Mouse (Mus musculus): ENCODE data around the gene Neo1. TPM values are rescaled to one million over a fixed set of nuclear protein-coding genes. Genes with fewer than 3 reads are reported as not detected.
A peak's percentile ranks its signal among the peaks of the same experiment; 100 is the strongest.
"Not testable (repeated sequence)": the region's sequence is repeated elsewhere in the genome, so short reads cannot be mapped to it uniquely, and the experiment has no call there.

Neo1 gene
- polyA plus RNA-seq, 1 experiment from 2014 or later = 37.6 TPM

DNA sequence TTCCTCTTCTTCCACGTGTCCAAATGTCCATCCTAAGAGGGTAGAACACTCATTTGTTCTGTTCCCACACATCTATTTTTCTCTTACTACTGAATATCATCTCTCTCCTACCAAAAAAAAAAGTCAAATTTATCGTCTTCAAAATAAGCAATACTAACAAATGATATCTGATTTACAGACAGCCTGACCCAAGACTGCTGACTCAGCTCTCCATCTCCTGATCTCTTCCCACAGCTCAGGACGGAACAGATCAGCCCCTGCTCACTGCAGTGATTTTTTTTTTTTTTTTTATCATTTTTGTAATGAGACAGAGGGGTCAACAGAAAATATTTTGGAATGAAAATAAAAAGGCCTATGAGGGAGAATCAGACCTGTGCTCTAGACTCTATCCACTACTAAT lies 2.7 kb downstream of the Neo1 start:
- H3K36me3 ChIP-seq (ENCODE audit: control insufficient read depth, insufficient read depth, low read length) = 0 out of 2 replicates have a peak, but pooled peaks cover 2% of the 10 kb centered on the region

DNA sequence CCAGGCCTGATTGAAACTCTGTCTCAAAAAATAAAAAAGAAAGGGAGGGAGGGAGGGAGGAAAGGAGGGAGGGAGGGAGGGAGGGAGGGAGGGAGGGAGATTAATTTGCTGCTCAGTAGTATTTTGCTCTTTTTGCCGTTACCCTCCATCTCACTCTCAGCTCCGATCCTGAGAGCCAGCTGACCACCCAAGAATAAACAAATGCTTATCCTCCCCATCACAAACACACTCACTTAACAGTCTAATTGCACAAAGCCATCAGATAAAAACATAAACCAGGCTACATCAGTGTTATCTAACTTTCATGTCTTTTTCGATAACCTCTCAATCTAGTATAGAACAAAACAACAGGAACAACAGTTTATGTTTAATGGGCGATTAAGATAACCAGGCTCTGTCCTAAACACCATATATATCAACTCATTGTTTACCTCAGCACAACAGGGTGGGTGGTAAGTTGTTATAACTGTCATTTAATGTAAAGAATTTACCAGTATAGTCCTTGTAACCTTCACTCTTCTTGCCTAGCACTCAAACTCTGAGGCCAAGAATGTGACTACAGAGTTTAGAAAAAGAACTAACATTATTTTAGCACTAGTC lies 11.9 kb downstream of the Neo1 start:
- no peak overlapping the region for H3K9ac ChIP-seq (ENCODE audit: low read length)
- WGBS = 32% methylated on average over 4 of the region's 4 CpGs
- H3K27ac ChIP-seq (ENCODE audit: low read depth) = no peak overlapping the region
- 0 out of 2 replicates have a peak, but pooled peaks cover 2% of the 10 kb centered on the region for H3K36me3 ChIP-seq (ENCODE audit: control insufficient read depth, insufficient read depth, low read length)
- no peak for ATAC-seq (replicated peaks; ENCODE audit: low FRiP score, low TSS enrichment, low read depth)
- peaks cover 2% of the 10 kb centered on the region; the same call in 1 of the 2 replicates for H3K9me3 ChIP-seq (ENCODE audit: control insufficient read depth, low read length)
- DNase-seq (ENCODE audit: low spot score) = no peak
- H3K4me1 ChIP-seq (replicated peaks; ENCODE audit: control insufficient read depth, insufficient read depth, low read length) = no peaks in the 10 kb centered on the region; the same call in 1 of the 2 replicates
- H3K4me2 ChIP-seq (ENCODE audit: low read length) = no peak overlapping the region
- no peak overlapping the region for H3K4me3 ChIP-seq (ENCODE audit: low read depth, low read length)
- no peaks in the 10 kb centered on the region for H3K27me3 ChIP-seq (replicated peaks; ENCODE audit: control insufficient read depth, insufficient read depth, low read length)

More for the DNA sequence above, 2.7 kb downstream of the Neo1 start:
- Histone ChIP-seq H3K4me3 (ENCODE audit: low read depth, low read length) (no peak overlapping the region), H3K27me3 (replicated peaks; ENCODE audit: control insufficient read depth, insufficient read depth, low read length) (no peaks in the 10 kb centered on the region), H3K9ac (ENCODE audit: low read length) (no peak overlapping the region), H3K4me1 (replicated peaks; ENCODE audit: control insufficient read depth, insufficient read depth, low read length) (peaks cover 19% of the 10 kb centered on the region), H3K9me3 (ENCODE audit: control insufficient read depth, low read length) (peaks cover 2% of the 10 kb centered on the region; the same call in 1 of the 2 replicates), H3K27ac (ENCODE audit: low read depth) (no peak overlapping the region), H3K4me2 (ENCODE audit: low read length) (peak overlapping the region; percentile 86; the same call in 1 of the 2 replicates)
- 44% methylated on average over 3 of the region's 3 CpGs for WGBS
- ATAC-seq (replicated peaks; ENCODE audit: low FRiP score, low TSS enrichment, low read depth) (no peak), DNase-seq (ENCODE audit: low spot score) (no peak)

DNA sequence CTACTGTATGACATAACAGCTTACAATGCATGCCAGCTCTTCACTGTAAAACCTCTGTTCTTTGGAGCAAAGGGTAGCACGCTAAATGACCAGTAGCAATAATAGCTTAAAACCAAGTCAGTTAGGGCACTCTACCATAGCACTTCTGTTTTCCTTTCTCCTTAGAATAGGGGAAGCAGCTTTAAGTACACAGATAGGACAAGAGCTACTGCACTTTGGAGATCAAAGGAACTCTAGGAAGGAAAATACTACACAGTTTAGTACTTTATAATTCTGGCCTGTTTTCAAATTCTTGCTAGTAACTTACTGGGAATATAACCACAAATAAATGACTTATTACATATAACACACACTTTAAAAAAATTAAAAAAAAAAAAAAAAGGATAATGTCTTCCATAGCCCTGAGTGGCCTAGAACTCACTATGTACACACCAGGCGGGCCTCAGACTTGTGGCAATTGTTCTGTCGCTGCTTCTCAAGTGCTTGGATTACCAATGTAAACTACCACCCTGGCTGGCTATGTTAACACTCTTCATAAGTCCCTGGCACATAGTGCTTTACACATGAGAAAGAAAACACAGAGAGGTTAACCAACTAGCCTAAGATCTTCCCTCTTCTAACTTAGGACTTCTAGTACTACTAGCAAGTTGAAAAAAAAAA lies 20.1 kb downstream of the Neo1 start:
- peaks cover 3% of the 10 kb centered on the region; the same call in 1 of the 2 replicates for H3K4me1 ChIP-seq (replicated peaks; ENCODE audit: control insufficient read depth, insufficient read depth, low read length)
- H3K27ac ChIP-seq (ENCODE audit: low read depth) = no peak overlapping the region
- H3K36me3 ChIP-seq (ENCODE audit: control insufficient read depth, insufficient read depth, low read length) = no peaks in the 10 kb centered on the region
- H3K9ac ChIP-seq (ENCODE audit: low read length) = no peak overlapping the region
- no peaks in the 10 kb centered on the region for H3K27me3 ChIP-seq (replicated peaks; ENCODE audit: control insufficient read depth, insufficient read depth, low read length)
- no peak overlapping the region for H3K4me3 ChIP-seq (ENCODE audit: low read depth, low read length)
- WGBS = 72% methylated on average over 3 of the region's 3 CpGs
- no peak for ATAC-seq (replicated peaks; ENCODE audit: low FRiP score, low TSS enrichment, low read depth)
- no peak overlapping the region for H3K4me2 ChIP-seq (ENCODE audit: low read length)
- no peak for DNase-seq (ENCODE audit: low spot score)
- no peaks in the 10 kb centered on the region for H3K9me3 ChIP-seq (ENCODE audit: control insufficient read depth, low read length)

DNA sequence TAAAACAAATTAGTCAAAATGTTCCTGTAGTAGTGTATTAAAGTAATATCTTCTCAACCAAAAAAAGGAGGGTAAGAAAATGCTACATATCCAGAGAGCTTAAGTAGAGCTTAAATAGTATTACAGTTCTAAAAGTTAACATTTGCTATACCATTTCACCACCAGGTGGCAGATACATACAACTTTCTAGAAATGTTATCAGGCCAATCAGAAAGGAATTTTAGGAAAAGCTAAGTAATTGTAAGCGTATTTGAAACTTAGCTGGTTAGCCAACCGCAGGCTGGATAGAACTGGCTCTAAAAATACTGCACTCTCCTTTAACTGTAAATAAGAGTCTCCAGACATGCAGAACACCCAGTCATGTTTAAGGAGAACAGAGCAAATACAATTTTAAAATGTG lies 22.9 kb downstream of the Neo1 start:
- no peak overlapping the region for H3K9ac ChIP-seq (ENCODE audit: low read length)
- WGBS = 3% methylated on average over 2 of the region's 2 CpGs
- no peaks in the 10 kb centered on the region for H3K27me3 ChIP-seq (replicated peaks; ENCODE audit: control insufficient read depth, insufficient read depth, low read length)
- no peak overlapping the region for H3K4me2 ChIP-seq (ENCODE audit: low read length)
- peaks cover 3% of the 10 kb centered on the region; the same call in 1 of the 2 replicates for H3K4me1 ChIP-seq (replicated peaks; ENCODE audit: control insufficient read depth, insufficient read depth, low read length)
- no peaks in the 10 kb centered on the region for H3K9me3 ChIP-seq (ENCODE audit: control insufficient read depth, low read length)
- no peak overlapping the region for H3K4me3 ChIP-seq (ENCODE audit: low read depth, low read length)
- DNase-seq (ENCODE audit: low spot score) = no peak
- no peak for ATAC-seq (replicated peaks; ENCODE audit: low FRiP score, low TSS enrichment, low read depth)
- H3K36me3 ChIP-seq (ENCODE audit: control insufficient read depth, insufficient read depth, low read length) = no peaks in the 10 kb centered on the region
- H3K27ac ChIP-seq (ENCODE audit: low read depth) = no peak overlapping the region

DNA sequence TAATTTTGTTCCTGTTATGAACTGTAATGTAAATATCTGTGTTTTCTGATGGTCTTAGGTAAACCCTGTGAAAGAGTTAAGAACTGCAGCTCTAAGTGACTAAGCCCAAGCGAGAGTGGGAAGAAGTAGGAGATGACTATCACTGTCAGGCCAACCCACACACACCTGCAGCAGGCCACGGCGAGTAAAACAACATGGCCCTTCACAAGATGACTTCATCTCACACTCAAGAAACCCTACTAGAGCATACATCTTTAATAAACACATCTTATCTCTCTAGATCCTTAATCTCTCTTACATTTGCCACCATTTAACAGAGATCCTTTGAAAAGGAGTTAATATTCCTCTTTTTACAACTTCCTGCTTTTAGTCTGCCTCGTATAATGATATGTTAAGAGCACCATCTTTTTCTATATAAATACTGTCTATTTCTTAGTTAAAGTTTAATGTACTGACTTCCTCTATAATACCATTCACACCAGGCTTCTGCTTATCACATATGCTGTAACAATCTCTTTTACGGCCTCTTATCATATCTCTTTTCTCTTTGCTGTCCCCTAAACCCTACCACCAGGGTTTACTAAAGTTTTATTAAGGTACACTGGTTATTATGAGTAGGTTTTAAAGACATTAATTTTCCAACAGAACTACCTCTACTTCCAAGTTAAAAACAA lies 46.8 kb downstream of the Neo1 start:
- no peaks in the 10 kb centered on the region for H3K27me3 ChIP-seq (replicated peaks; ENCODE audit: control insufficient read depth, insufficient read depth, low read length)
- no peak overlapping the region for H3K4me3 ChIP-seq (ENCODE audit: low read depth, low read length)
- DNase-seq (ENCODE audit: low spot score) (no peak), ATAC-seq (replicated peaks; ENCODE audit: low FRiP score, low TSS enrichment, low read depth) (peak; percentile 66; the same call in 1 of the 2 replicates)
- no peak overlapping the region for H3K4me2 ChIP-seq (ENCODE audit: low read length)
- no peaks in the 10 kb centered on the region for H3K4me1 ChIP-seq (replicated peaks; ENCODE audit: control insufficient read depth, insufficient read depth, low read length)
- no peak overlapping the region for H3K9ac ChIP-seq (ENCODE audit: low read length)
- H3K36me3 ChIP-seq (ENCODE audit: control insufficient read depth, insufficient read depth, low read length) = peaks cover 19% of the 10 kb centered on the region
- H3K9me3 ChIP-seq (ENCODE audit: control insufficient read depth, low read length) = no peaks in the 10 kb centered on the region
- no peak overlapping the region for H3K27ac ChIP-seq (ENCODE audit: low read depth)
- WGBS = 64% methylated on average over 5 of the region's 5 CpGs

DNA sequence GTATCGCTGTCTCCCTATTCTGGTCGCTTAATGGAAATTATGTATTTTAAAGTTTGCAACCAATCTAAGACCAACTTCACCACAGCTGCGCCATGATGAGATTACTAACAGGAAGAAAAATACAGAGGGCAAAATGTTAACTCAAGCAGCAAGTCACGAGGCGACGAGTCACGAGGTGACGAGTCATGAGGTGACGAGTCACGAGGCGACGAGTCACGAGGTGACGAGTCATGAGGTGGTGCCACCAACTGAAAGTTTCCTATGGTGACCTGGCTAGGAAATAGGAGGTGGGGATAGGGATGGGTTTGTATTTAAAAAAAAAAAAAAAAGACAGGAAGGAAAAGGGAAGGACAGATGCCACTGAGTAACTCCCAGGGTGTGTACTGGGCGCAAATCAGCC lies 57.2 kb downstream of the Neo1 start:
- 93% methylated on average over 15 of the region's 15 CpGs for WGBS
- no peak for ATAC-seq (replicated peaks; ENCODE audit: low FRiP score, low TSS enrichment, low read depth)

DNA sequence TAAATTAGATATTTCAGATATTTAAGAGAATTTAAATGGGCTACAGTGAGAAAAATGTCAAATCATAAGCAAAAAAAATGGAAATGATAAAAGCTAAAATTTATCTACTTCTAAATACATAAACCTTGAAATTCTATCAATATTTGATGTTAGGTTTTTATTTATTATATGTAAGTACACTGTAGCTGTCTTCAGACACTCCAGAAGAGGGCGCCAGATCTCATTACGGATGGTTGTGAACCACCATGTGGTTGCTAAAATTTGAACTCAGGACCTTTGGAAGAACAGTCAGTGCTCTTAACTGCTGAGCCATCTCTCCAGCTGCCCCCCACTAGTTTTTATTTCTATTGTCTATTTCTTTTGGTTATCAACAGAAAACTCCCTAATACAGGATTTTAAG lies 65.1 kb downstream of the Neo1 start:
- H3K4me3 ChIP-seq (ENCODE audit: low read depth, low read length); H3K9ac ChIP-seq (ENCODE audit: low read length); H3K36me3 ChIP-seq (ENCODE audit: control insufficient read depth, insufficient read depth, low read length); H3K27ac ChIP-seq (ENCODE audit: low read depth); H3K9me3 ChIP-seq (ENCODE audit: control insufficient read depth, low read length); DNase-seq (ENCODE audit: low spot score); H3K27me3 ChIP-seq (replicated peaks; ENCODE audit: control insufficient read depth, insufficient read depth, low read length); H3K4me2 ChIP-seq (ENCODE audit: low read length); H3K4me1 ChIP-seq (replicated peaks; ENCODE audit: control insufficient read depth, insufficient read depth, low read length); ATAC-seq (replicated peaks; ENCODE audit: low FRiP score, low TSS enrichment, low read depth): not testable (repeated sequence)
- WGBS = 74% methylated on average over 2 of the region's 2 CpGs

More for the DNA sequence above, 57.2 kb downstream of the Neo1 start:
- Histone ChIP-seq H3K36me3 (ENCODE audit: control insufficient read depth, insufficient read depth, low read length) (peaks cover 28% of the 10 kb centered on the region), H3K4me3 (ENCODE audit: low read depth, low read length) (no peak overlapping the region), H3K27ac (ENCODE audit: low read depth) (no peak overlapping the region), H3K9me3 (ENCODE audit: control insufficient read depth, low read length) (no peaks in the 10 kb centered on the region), H3K4me2 (ENCODE audit: low read length) (no peak overlapping the region), H3K27me3 (replicated peaks; ENCODE audit: control insufficient read depth, insufficient read depth, low read length) (no peaks in the 10 kb centered on the region), H3K4me1 (replicated peaks; ENCODE audit: control insufficient read depth, insufficient read depth, low read length) (no peaks in the 10 kb centered on the region), H3K9ac (ENCODE audit: low read length) (no peak overlapping the region)
- DNase-seq (ENCODE audit: low spot score) = no peak

DNA sequence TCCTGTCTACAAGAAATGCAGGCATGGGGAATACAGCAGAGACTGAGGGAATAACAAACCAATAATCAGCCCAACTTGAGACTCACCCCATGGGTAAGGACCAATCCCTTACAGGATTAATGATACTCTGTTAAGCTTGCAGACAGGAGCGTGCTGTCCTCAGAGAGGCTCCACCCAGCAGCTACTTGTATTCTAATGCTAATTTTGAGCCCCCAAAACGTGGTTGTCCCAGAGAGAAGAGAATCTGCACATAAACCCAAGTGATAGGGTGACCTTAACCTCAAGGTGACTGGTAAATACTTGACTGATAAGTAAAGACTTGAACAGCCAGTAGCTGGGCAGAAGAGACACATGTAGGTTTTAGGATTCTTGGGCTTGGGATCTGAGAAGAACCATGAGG lies 68.9 kb downstream of the Neo1 start:
- Histone ChIP-seq H3K9ac (ENCODE audit: low read length) (no peak overlapping the region), H3K36me3 (ENCODE audit: control insufficient read depth, insufficient read depth, low read length) (peaks cover 8% of the 10 kb centered on the region; the same call in 1 of the 2 replicates), H3K27me3 (replicated peaks; ENCODE audit: control insufficient read depth, insufficient read depth, low read length) (no peaks in the 10 kb centered on the region), H3K9me3 (ENCODE audit: control insufficient read depth, low read length) (no peaks in the 10 kb centered on the region), H3K4me1 (replicated peaks; ENCODE audit: control insufficient read depth, insufficient read depth, low read length) (no peaks in the 10 kb centered on the region), H3K4me3 (ENCODE audit: low read depth, low read length) (no peak overlapping the region), H3K4me2 (ENCODE audit: low read length) (no peak overlapping the region), H3K27ac (ENCODE audit: low read depth) (no peak overlapping the region)
- DNase-seq (ENCODE audit: low spot score) (no peak), ATAC-seq (replicated peaks; ENCODE audit: low FRiP score, low TSS enrichment, low read depth) (no peak)
- 57% methylated on average over 2 of the region's 2 CpGs for WGBS

Measured in intestine, embryonic 14.5 days (tissue).